Comparison of ENCODE assay signal across 12 mouse cellular contexts in genomic region chr1:177494913-177495542, GRCm38 (mm10). TPM values are rescaled to one million over a fixed set of nuclear protein-coding genes. Genes with fewer than 3 reads are reported as not detected.
DNase-seq lines count a peak whose midpoint lies in the region; ATAC-seq and TF ChIP-seq lines count a peak whose summit lies in the region.
"Had no signal": no experiment of that assay in that cellular context is flagged by ENCODE, and none has a peak within 500 bp of the region (broad histone marks: within the 10 kb centered on the region; RNA-seq: fewer than 3 reads in every experiment).

No protein-coding gene starts in this region.

- TF ChIP-seq CTCF in layer of hippocampus, adult 2 months (conservative IDR thresholded peaks at IDR 0.05): no peak

- DNase-seq in layer of hippocampus, adult 2 months (ENCODE audit: low spot score in 2 of 2): no peak
- DNase-seq in layer of hippocampus, adult 8-10 months (ENCODE audit: low spot score in 2 of 2): no peak
- no peak for DNase-seq in limb, embryonic 10.5 days (ENCODE audit: low spot score)
- no peak for DNase-seq in right cerebral cortex, postnatal 4 days
- DNase-seq in thymus, postnatal 14 days: no peak
- DNase-seq: adrenal gland, postnatal 14 days; cerebellum, postnatal 10 days; heart, adult 18-20 months had no signal

- H3K4me1 ChIP-seq in erythroblast, embryonic 14.5 days (ENCODE audit: control insufficient read depth): no peaks in the 10 kb centered on the region
- H3K4me1 ChIP-seq in limb, embryonic 10.5 days: peaks cover 9% of the 10 kb centered on the region

- H3K27me3 ChIP-seq in erythroblast, embryonic 14.5 days (ENCODE audit: control insufficient read depth): no peaks in the 10 kb centered on the region
- H3K27me3 ChIP-seq in limb, embryonic 10.5 days (ENCODE audit: low read depth, poor library complexity, severe bottlenecking): no peaks in the 10 kb centered on the region
- H3K27me3 ChIP-seq: midbrain, embryonic 12.5 days had no signal

- WGBS in limb, embryonic 10.5 days: 55% methylated on average over 9 of the region's 9 CpGs

- H3K9me3 ChIP-seq in erythroblast, embryonic 14.5 days (ENCODE audit: control insufficient read depth, low read length): no peaks in the 10 kb centered on the region
- H3K9me3 ChIP-seq in limb, embryonic 10.5 days (replicated peaks): no peaks in the 10 kb centered on the region
- H3K9me3 ChIP-seq: midbrain, embryonic 12.5 days had no signal

- no peaks in the 10 kb centered on the region for H3K36me3 ChIP-seq in erythroblast, embryonic 14.5 days (ENCODE audit: control insufficient read depth)
- H3K36me3 ChIP-seq in limb, embryonic 10.5 days: no peaks in the 10 kb centered on the region
- H3K36me3 ChIP-seq: midbrain, embryonic 12.5 days had no signal

- no peak for ATAC-seq in erythroblast, adult 5-6 weeks (replicated peaks; ENCODE audit: low FRiP score, poor library complexity, severe bottlenecking)
- peak; percentile 75 for ATAC-seq in megakaryocyte progenitor cell, adult 5-6 weeks (replicated peaks; ENCODE audit: poor library complexity)

- peak overlapping the region; percentile 86 for H3K27ac ChIP-seq in layer of hippocampus, adult 2 months
- H3K27ac ChIP-seq in limb, embryonic 10.5 days: 0 out of 2 replicates have a peak overlapping the region, but pooled peaks have one; percentile 14
- H3K27ac ChIP-seq: midbrain, embryonic 12.5 days had no signal

- H3K4me3 ChIP-seq in erythroblast, embryonic 14.5 days (replicated peaks): peak overlapping the region; percentile 7
- H3K4me3 ChIP-seq in layer of hippocampus, adult 2 months: peak overlapping the region; percentile 2; the same call in 1 of the 2 replicates
- no peak overlapping the region for H3K4me3 ChIP-seq in limb, embryonic 10.5 days
- H3K4me3 ChIP-seq: midbrain, embryonic 12.5 days had no signal

RNA-seq across cellular contexts. Expression of gene Zbtb18, which starts 52.9 kb away (rescaled TPM):
- 0.26 and 1.0 TPM in 2 replicates for polyA plus RNA-seq in erythroblast, embryonic 14.5 days (2012)
- total RNA-seq in erythroblast, adult 5-6 weeks (2015; ENCODE audit: low replicate concordance): 10.7 and 13.8 TPM in 2 replicates
- total RNA-seq in erythroblast, adult 5-6 weeks (2017; ENCODE audit: low replicate concordance): 10.5 and 16.0 TPM in 2 replicates
- 100 to 1,000 TPM; 585 to 647 TPM for total RNA-seq in layer of hippocampus, adult 2 months (2021)
- 100 to 1,000 TPM; 478 to 591 (median 521) TPM for total RNA-seq in layer of hippocampus, adult 8-10 months (2022)
- 0.99 and 1.0 TPM in 2 replicates for polyA plus RNA-seq in limb, embryonic 10.5 days (2016; fragmentation: Nextera tagmentation; extraction: Ambion mirVana)
- 52.6 and 55.8 TPM in 2 replicates for total RNA-seq in megakaryocyte progenitor cell, adult 5-6 weeks (2015)
- total RNA-seq in megakaryocyte progenitor cell, adult 5-6 weeks (2017): 56.3 and 59.1 TPM in 2 replicates

Comparison
In these comparisons a context has a peak if more than half of its experiments do, and no peak if none do; other contexts are left out.
1. RNA of gene Zbtb18, which starts 52.9 kb away (total RNA-seq): 585 to 647 TPM in layer of hippocampus, adult 2 months and 478 to 591 TPM in layer of hippocampus, adult 8-10 months; 52.6 to 59.1 TPM in megakaryocyte progenitor cell, adult 5-6 weeks and 10.5 to 16.0 TPM in erythroblast, adult 5-6 weeks; every median in the first group is over 4 times any median in the second.